Mouse (Mus musculus): Measurements from ENCODE around the gene Insrr.
A peak's percentile ranks its signal among the peaks of the same experiment; 100 is the strongest.

The Insrr gene

DNA sequence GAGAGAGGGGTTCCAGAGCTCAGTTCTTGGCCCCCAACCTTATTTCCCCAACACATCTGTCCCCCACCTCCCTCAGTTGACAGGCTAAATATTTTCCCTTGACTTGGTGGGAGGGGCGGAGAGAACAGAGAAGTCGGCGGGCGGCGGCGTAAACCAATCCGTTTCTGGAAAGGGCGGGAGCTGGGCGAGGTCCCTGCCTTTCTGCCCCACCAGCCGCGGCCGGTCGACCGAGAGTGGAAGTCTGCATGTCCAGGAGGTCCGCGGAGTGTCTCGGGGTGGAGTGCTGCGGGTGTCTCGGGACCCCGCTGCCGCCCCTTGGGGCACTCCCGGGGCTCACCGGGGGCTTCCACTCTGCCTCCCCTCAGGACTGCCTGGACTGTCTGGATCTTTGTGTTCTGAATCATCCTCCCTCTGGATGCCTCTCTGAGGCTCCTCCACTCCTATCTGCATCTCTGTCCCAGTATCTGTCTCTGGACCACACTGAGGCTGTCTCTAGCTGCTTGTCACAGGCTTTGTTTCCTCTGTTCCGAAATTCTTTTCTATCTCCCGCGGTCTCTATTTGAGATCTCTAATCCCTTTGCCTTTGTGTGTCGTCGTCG lies at the start of gene Insrr:
Gene Insrr, plus strand, starts transcription at position 216 of the 599 bp plus-strand sequence.
- no peak for DNase-seq (ENCODE audit: low spot score)

GRCm38 (mm10) chr3:87748431-87748830 lies 48.3 kb upstream of the Insrr start, which contains the start of gene Lrrc71:
Lrrc71 (minus strand) TSS chr3:87748625.
- DNase-seq (ENCODE audit: low spot score), result no peak

- peak; percentile 82 for DNase-seq (ENCODE audit: low spot score)
These were observed 47.7 kb upstream of the Insrr start for GRCm38 (mm10) chr3:87749036-87749435.

- no peak for DNase-seq (ENCODE audit: low spot score)
These were observed 46.8 kb upstream of the Insrr start for GRCm38 (mm10) chr3:87749977-87750376.

GRCm38 (mm10) chr3:87752567-87752966 lies 44.2 kb upstream of the Insrr start:
- DNase-seq (ENCODE audit: low spot score), result no peak

GRCm38 (mm10) chr3:87753829-87754228 lies 42.9 kb upstream of the Insrr start:
- no peak for DNase-seq (ENCODE audit: low spot score)

GRCm38 (mm10) chr3:87755964-87756363 lies 40.8 kb upstream of the Insrr start:
- peak; percentile 33 for DNase-seq (ENCODE audit: low spot score)

GRCm38 (mm10) chr3:87756488-87756887 lies 40.3 kb upstream of the Insrr start:
- no peak for DNase-seq (ENCODE audit: low spot score)

- DNase-seq (ENCODE audit: low spot score), result peak; percentile 16
These were observed 38.1 kb upstream of the Insrr start for GRCm38 (mm10) chr3:87758641-87759040.

DNA sequence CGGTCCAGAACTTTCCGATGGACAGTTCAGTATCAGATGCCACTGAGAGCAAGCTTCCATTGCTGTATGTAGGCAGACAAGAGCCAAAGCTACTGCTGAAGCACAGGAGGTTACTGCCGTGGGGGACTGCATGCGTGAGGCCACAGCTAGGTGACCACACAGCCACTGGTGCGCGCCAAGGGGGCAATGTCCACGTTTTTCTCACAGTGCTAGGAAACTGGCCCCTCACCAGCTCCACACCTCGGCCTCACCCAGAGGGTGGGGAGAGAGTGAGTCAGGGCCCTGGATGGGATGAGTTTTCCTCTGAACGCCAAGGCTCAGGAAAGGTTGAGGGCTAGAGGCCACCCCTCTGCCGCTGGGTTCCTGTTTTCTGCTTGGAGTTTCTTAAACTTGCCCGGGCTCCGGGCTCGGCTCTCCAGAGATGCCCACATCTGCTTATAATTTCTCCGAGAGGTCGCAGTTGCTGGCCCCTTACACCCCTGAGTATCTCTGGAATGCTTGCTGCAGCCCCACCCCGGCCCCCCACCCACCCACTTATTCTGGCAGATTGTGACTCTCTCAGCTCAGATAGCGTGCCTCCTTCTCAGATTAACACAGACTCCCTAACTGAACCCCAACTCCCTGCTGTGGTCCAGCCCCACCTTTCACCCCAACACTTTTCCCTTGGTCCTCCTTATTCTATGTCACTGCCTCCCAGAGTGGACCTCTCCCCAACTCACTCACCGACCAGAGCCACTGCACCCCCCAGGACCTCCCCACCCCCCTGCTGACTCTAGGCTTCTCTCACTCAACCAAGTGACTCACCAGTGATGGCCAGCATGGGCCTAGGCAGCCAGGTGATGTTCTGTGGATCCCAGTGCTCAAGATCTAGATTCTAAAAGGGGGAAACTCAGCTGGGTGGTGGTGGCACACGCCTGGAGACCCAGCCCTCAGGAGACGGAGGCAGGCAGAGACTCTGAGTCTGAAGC lies 35.1 kb upstream of the Insrr start:
- no peak for DNase-seq (ENCODE audit: low spot score)

- DNase-seq (ENCODE audit: low spot score), result no peak
These were observed 33.5 kb upstream of the Insrr start for GRCm38 (mm10) chr3:87763202-87763601.

DNA sequence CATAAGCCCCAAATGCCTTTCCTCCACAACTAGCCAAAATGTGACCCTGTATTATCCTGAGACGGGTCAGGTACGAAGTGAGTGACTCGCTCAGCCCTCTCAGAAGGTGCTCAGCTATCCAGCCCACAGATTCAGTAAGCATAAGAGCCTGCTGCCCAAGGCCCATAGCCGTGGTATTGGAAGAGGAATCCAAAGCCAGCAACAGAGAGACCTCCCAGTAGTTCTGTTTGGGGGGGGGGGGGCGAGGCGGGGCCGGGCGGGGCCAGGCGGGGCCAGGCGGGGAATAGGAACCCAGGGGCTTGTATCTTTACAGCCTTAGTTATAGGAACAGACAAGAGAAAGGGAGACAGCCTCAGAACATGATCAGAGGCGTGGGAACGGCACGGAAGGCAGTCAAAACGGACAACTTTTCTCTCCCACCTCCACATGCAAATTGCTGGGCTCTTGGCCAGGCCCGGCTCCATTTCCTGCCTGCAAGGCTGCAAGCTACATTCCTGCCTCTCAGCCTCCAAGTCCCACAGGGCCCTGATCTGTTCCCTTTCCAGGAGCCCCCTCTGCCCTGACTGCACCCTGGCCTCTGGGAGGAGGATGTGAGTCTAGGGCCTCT lies 33.0 kb upstream of the Insrr start:
- peak; percentile 64 for DNase-seq (ENCODE audit: low spot score)

DNA sequence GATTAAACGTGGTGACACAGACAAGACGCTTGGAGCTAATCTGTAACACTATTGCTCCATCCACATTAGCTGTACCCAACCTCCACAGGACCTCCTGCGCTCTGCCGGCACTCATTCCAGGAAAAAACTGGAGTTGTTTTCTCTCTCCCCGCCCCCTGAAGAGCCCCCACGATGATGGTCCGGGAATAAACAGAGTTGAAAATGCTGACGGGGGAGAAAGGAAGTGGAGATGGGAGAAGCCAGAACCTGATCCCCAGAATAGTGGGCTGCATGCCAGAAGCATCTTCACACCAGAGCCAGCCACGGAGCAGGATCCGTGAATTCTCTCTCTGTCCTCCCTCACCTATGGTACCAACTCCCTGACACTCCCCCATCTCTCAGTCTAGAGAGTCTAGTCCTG lies 32.2 kb upstream of the Insrr start:
- peak; percentile 43 for DNase-seq (ENCODE audit: low spot score)

DNA sequence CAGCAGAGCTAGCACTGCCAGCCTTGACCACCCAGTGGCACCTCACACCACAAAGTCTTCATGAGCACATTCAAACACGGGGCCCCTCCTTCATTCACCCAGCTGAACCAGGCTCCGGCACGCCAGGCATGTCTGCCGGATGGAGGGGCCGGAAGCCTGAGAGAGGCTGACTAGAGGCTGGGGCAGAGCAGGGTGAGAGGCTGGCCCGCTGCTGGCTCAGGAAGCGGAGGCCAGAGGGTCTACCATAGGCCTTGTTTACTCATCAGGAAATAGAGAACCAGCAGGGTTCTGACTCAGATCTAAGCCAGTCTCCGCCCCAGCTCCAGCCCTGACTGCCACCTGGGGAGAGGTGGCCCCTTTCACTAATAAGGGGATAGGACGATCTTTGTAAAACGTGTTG lies 31.7 kb upstream of the Insrr start:
- DNase-seq (ENCODE audit: low spot score), result no peak

- no peak for DNase-seq (ENCODE audit: low spot score)
These were observed 31.0 kb upstream of the Insrr start for GRCm38 (mm10) chr3:87765631-87766283.

DNA sequence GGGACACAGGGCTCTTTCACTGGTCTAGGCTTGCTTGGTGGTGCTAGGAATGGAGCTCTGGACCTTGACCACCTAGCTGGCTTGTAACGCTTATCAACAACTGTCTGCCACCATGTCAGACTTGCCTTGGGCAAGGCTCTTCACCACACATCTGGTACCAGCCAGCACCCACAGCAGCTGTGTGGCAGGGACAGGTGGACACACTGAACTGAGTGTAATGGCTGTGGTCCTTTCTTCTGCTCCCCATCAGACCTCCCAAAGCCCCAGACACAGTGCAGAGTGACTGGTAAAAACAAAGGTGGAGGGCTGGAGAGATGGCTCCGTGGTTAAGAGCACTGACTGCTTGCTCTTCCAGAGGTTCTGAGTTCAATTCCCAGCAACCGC lies 30.5 kb upstream of the Insrr start:
- no peak for DNase-seq (ENCODE audit: low spot score)

GRCm38 (mm10) chr3:87767764-87768163 lies 29.0 kb upstream of the Insrr start:
- DNase-seq (ENCODE audit: low spot score), result peak; percentile 74

DNA sequence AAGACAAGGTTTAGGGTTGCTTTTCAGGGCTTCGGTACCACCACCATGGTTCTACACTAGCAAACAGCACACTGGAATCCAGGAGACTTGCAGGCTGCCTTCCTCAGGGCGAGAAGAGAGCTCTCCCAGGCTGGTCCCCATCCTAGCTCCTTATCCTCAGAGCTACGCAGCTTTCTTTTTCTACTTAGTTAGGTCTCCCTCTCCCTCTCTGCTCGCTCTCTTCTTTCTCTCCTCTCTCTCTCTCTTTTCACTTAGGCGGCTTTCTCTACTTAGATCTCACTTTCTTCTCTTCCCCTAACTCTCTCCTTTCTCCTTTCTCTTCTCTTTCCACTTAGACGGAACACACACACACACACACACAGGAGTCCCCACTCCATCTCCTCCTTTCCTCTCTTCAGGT lies 28.3 kb upstream of the Insrr start:
- no peak for DNase-seq (ENCODE audit: low spot score)

- DNase-seq (ENCODE audit: low spot score), result peak; percentile 69
These were observed 27.9 kb upstream of the Insrr start for GRCm38 (mm10) chr3:87768844-87769243.

GRCm38 (mm10) chr3:87769506-87769905 lies 27.2 kb upstream of the Insrr start:
- DNase-seq (ENCODE audit: low spot score), result no peak

- peak; percentile 78 for DNase-seq (ENCODE audit: low spot score)
These were observed 26.5 kb upstream of the Insrr start for GRCm38 (mm10) chr3:87770280-87770679.

- DNase-seq (ENCODE audit: low spot score), result no peak
These were observed 25.7 kb upstream of the Insrr start for GRCm38 (mm10) chr3:87771088-87771487.

All from adipocyte (in vitro differentiated cells).